Mouse (Mus musculus): ENCODE data around the gene Vps8. TPM values are rescaled to one million over a fixed set of nuclear protein-coding genes. Genes with fewer than 3 reads are reported as not detected.

The Vps8 gene
- total and polyA plus RNA-seq, 3 experiments, result 13.6 to 17.6 (median 15.9) TPM

DNA sequence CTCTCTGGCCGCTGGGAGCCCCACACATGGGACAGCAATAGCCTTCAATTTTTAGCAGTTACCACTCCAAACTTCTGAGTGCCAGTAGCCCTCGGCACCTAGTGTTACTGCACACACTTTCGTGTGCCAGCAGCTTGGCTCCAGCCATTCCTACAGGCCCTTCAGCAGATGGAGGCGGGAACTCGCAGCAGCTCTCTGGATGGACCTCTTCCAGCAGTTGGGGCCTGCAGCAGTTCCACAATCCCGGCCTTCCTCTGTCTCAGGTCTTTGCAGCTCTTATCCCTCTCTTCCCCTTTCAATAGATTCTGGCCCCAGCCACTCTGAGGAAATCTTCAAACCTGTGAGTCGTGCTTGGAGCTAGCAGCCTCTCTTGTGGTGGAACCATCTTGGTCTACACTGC, 253.9 kb downstream of the Vps8 start:
- dilution Hi-C loops (cut with MboI; ENCODE audit: extremely low pct_ligation_motif_present, extremely low pct_unique_long_range_greater_than_20kb, low sequenced_read_pairs) (no loop called here), in situ Hi-C loops (cut with MboI; ENCODE audit: low pct_ligation_motif_present, low pct_unique_long_range_greater_than_20kb, low sequenced_read_pairs) (no loop called here)
- DNase-seq (ENCODE audit: extremely low read depth), result no peak
- H3K4me1 ChIP-seq (ENCODE audit: control insufficient read depth in 1 of 2, insufficient read depth in 2 of 2), result no peaks in the 10 kb centered on the region
- H3K79me2 ChIP-seq (replicated peaks; ENCODE audit: control insufficient read depth, extremely low read depth, insufficient read depth, poor library complexity, severe bottlenecking), result no peaks in the 10 kb centered on the region
- no peak overlapping the region for H3K9ac ChIP-seq (ENCODE audit: insufficient read depth, low read depth)
- H3K36me3 ChIP-seq (replicated peaks in 1 of 2; ENCODE audit: control insufficient read depth in 1 of 2, insufficient read depth in 1 of 2, low read length in 1 of 2), result no peaks in the 10 kb centered on the region
- H3K4me3 ChIP-seq (replicated peaks in 1 of 3; ENCODE audit: low read depth in 2 of 3, low read length in 2 of 3, poor library complexity in 1 of 3), result no peak overlapping the region
- no peak overlapping the region for H3K27ac ChIP-seq (ENCODE audit: insufficient read depth, low read depth)
- H3K4me2 ChIP-seq (ENCODE audit: insufficient read depth, low read depth, poor library complexity, severe bottlenecking), result no peak overlapping the region
- TF ChIP-seq JUND (conservative IDR thresholded peaks at IDR 0.05; ENCODE audit: low read depth, low read length) (no peak), BHLHE40 (IDR thresholded peaks at IDR 0.05; ENCODE audit: low read depth, low read length) (no peak), MAZ (IDR thresholded peaks at IDR 0.05; ENCODE audit: low read depth, low read length) (no peak), CHD1 (IDR thresholded peaks at IDR 0.05; ENCODE audit: low read depth, low read length) (no peak), NELFE (IDR thresholded peaks at IDR 0.05; ENCODE audit: low read depth, low read length) (no peak), USF1 (IDR thresholded peaks at IDR 0.05; ENCODE audit: low read depth, low read length) (no peak), CTCF (conservative IDR thresholded peaks at IDR 0.05 in 1 of 2, IDR thresholded peaks at IDR 0.05 in 1 of 2; ENCODE audit: low read depth in 2 of 2, low read length in 2 of 2) (no peak), MAFK (IDR thresholded peaks at IDR 0.05; ENCODE audit: insufficient replicate concordance, low read length) (no peak), SMC3 (IDR thresholded peaks at IDR 0.05; ENCODE audit: low read depth, low read length) (no peak), TBP (conservative IDR thresholded peaks at IDR 0.05; ENCODE audit: low read depth, low read length) (no peak), ETS1 (conservative IDR thresholded peaks at IDR 0.05; ENCODE audit: low read depth, low read length) (no peak), ZKSCAN1 (IDR thresholded peaks at IDR 0.05; ENCODE audit: borderline replicate concordance, low read depth, low read length) (no peak), JUN (IDR thresholded peaks at IDR 0.05; ENCODE audit: insufficient read depth, low read depth, low read length) (no peak), RAD21 (IDR thresholded peaks at IDR 0.05; ENCODE audit: low read depth, low read length) (no peak)
- no peaks in the 10 kb centered on the region for H3K9me3 ChIP-seq (replicated peaks; ENCODE audit: low read length)
- H3K27me3 ChIP-seq (replicated peaks), result no peaks in the 10 kb centered on the region

DNA sequence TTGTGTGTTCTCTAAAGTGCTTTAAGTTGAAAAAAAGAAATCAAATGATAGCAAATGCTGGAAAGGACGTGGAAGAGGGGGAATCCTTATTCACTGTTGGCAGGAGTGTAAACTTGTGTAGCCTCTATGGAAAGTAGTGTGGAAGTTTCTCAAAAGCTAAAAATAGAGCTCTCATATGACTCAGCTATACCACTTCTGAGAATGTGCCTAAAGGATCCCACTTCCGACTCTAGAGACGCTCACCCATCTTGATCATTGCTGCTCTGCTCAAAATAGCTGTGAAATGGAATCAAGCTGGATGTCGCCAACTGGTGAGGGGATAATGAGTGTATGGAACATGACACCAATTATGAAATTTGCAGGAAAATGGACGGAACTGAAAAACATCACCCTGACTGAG, 264.5 kb downstream of the Vps8 start:
- no peak overlapping the region for H3K4me2 ChIP-seq (ENCODE audit: insufficient read depth, low read depth, poor library complexity, severe bottlenecking)
- H3K79me2 ChIP-seq (replicated peaks; ENCODE audit: control insufficient read depth, extremely low read depth, insufficient read depth, poor library complexity, severe bottlenecking), result no peaks in the 10 kb centered on the region
- TF ChIP-seq SIN3A (IDR thresholded peaks at IDR 0.05; ENCODE audit: low read length), result no peak
- TF ChIP-seq TBP (conservative IDR thresholded peaks at IDR 0.05; ENCODE audit: low read depth, low read length), result no peak
- no peak for TF ChIP-seq SMC3 (IDR thresholded peaks at IDR 0.05; ENCODE audit: low read depth, low read length)
- TF ChIP-seq CHD1 (IDR thresholded peaks at IDR 0.05; ENCODE audit: low read depth, low read length), result no peak
- no peaks in the 10 kb centered on the region for H3K27me3 ChIP-seq (replicated peaks)
- peaks cover 7 to 11% of the 10 kb centered on the region in 2 experiments; a peak in 3 of 4 replicates for H3K4me1 ChIP-seq (ENCODE audit: control insufficient read depth in 1 of 2, insufficient read depth in 2 of 2)
- H3K9ac ChIP-seq (ENCODE audit: insufficient read depth, low read depth), result no peak overlapping the region
- H3K27ac ChIP-seq (ENCODE audit: insufficient read depth, low read depth), result no peak overlapping the region
- no peak for DNase-seq (ENCODE audit: extremely low read depth)
- in situ Hi-C loops (cut with MboI; ENCODE audit: low pct_ligation_motif_present, low pct_unique_long_range_greater_than_20kb, low sequenced_read_pairs), result no loop called here
- no peaks in the 10 kb centered on the region for H3K36me3 ChIP-seq (replicated peaks in 1 of 2; ENCODE audit: control insufficient read depth in 1 of 2, insufficient read depth in 1 of 2, low read length in 1 of 2)
- no peaks in the 10 kb centered on the region for H3K9me3 ChIP-seq (replicated peaks; ENCODE audit: low read length)
- dilution Hi-C loops (cut with MboI; ENCODE audit: extremely low pct_ligation_motif_present, extremely low pct_unique_long_range_greater_than_20kb, low sequenced_read_pairs), result no loop called here
- H3K4me3 ChIP-seq (replicated peaks in 1 of 3; ENCODE audit: low read depth in 2 of 3, low read length in 2 of 3, poor library complexity in 1 of 3), result no peak overlapping the region

All from CH12.LX (cell line).